Mouse (Mus musculus): ENCODE data around the gene Mast4. TPM values are rescaled to one million over a fixed set of nuclear protein-coding genes. Genes with fewer than 3 reads are reported as not detected.

Gene Mast4
- total and polyA plus RNA-seq, 3 experiments: 0.99 to 7.4 (median 6.1) TPM

DNA sequence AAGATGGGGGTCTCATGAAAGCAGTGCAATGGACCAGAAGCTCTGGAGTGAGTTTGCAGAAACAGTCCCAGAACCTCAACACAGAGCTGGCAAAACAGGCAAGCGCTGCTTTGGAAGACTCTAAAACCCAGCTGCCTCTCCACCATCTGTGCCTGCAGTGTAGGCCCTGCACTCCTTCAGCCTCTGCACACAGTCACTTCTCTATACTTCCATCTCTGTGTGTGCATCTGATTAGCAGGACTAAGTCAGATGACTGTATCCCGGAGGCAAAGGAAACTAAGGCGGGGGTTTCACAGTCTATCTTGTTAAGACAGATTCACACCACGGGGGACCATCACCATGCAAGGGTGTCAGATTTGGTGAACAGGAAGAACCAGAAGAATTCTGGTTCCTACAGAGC, 6.7 kb upstream of the Mast4 start:
- Histone ChIP-seq H3K27me3 (replicated peaks) (no peaks in the 10 kb centered on the region), H3K4me1 (ENCODE audit: control insufficient read depth in 1 of 2, insufficient read depth in 2 of 2) (peaks cover 0 to 3% of the 10 kb centered on the region in 2 experiments; a peak in 1 of 4 replicates), H3K4me3 (replicated peaks in 1 of 3; ENCODE audit: low read depth in 2 of 3, low read length in 2 of 3, poor library complexity in 1 of 3) (no peak overlapping the region), H3K27ac (ENCODE audit: insufficient read depth, low read depth) (no peak overlapping the region), H3K9ac (ENCODE audit: insufficient read depth, low read depth) (no peak overlapping the region), H3K9me3 (replicated peaks; ENCODE audit: low read length) (no peaks in the 10 kb centered on the region), H3K79me2 (replicated peaks; ENCODE audit: control insufficient read depth, extremely low read depth, insufficient read depth, poor library complexity, severe bottlenecking) (no peaks in the 10 kb centered on the region), H3K36me3 (replicated peaks in 1 of 2; ENCODE audit: control insufficient read depth in 1 of 2, insufficient read depth in 1 of 2, low read length in 1 of 2) (peaks cover 0 to 5% of the 10 kb centered on the region in 2 experiments), H3K4me2 (ENCODE audit: insufficient read depth, low read depth, poor library complexity, severe bottlenecking) (no peak overlapping the region)
- no peak for TF ChIP-seq CHD1 (IDR thresholded peaks at IDR 0.05; ENCODE audit: low read depth, low read length)
- no peak for TF ChIP-seq USF1 (IDR thresholded peaks at IDR 0.05; ENCODE audit: low read depth, low read length)
- TF ChIP-seq SIN3A (IDR thresholded peaks at IDR 0.05; ENCODE audit: low read length): no peak
- TF ChIP-seq RCOR1 (conservative IDR thresholded peaks at IDR 0.05; ENCODE audit: low read depth, low read length): no peak
- TF ChIP-seq ETS1 (conservative IDR thresholded peaks at IDR 0.05; ENCODE audit: low read depth, low read length): no peak
- TF ChIP-seq USF2 (conservative IDR thresholded peaks at IDR 0.05; ENCODE audit: low read depth, low read length): no peak
- no peak for TF ChIP-seq JUND (conservative IDR thresholded peaks at IDR 0.05; ENCODE audit: low read depth, low read length)
- no peak for TF ChIP-seq MYC (IDR thresholded peaks at IDR 0.05; ENCODE audit: low read depth, low read length)
- dilution Hi-C loops (cut with MboI; ENCODE audit: extremely low pct_ligation_motif_present, extremely low pct_unique_long_range_greater_than_20kb, low sequenced_read_pairs): no loop called here
- in situ Hi-C loops (cut with MboI; ENCODE audit: low pct_ligation_motif_present, low pct_unique_long_range_greater_than_20kb, low sequenced_read_pairs): no loop called here
- no peak for DNase-seq (ENCODE audit: extremely low read depth)

- no peak overlapping the region for H3K4me3 ChIP-seq (replicated peaks in 1 of 3; ENCODE audit: low read depth in 2 of 3, low read length in 2 of 3, poor library complexity in 1 of 3)
- no peak overlapping the region for H3K4me2 ChIP-seq (ENCODE audit: insufficient read depth, low read depth, poor library complexity, severe bottlenecking)
- H3K27ac ChIP-seq (ENCODE audit: insufficient read depth, low read depth): no peak overlapping the region
- in situ Hi-C loops (cut with MboI; ENCODE audit: low pct_ligation_motif_present, low pct_unique_long_range_greater_than_20kb, low sequenced_read_pairs): no loop called here
- peaks cover 13% of the 10 kb centered on the region for H3K9me3 ChIP-seq (replicated peaks; ENCODE audit: low read length)
- H3K36me3 ChIP-seq (replicated peaks in 1 of 2; ENCODE audit: control insufficient read depth in 1 of 2, insufficient read depth in 1 of 2, low read length in 1 of 2): peaks cover 0 to 15% of the 10 kb centered on the region in 2 experiments
- no peaks in the 10 kb centered on the region for H3K79me2 ChIP-seq (replicated peaks; ENCODE audit: control insufficient read depth, extremely low read depth, insufficient read depth, poor library complexity, severe bottlenecking)
- no peak overlapping the region for H3K9ac ChIP-seq (ENCODE audit: insufficient read depth, low read depth)
- H3K4me1 ChIP-seq (ENCODE audit: control insufficient read depth in 1 of 2, insufficient read depth in 2 of 2): peaks cover 0 to 5% of the 10 kb centered on the region in 2 experiments; a peak in 1 of 4 replicates
- no peak for DNase-seq (ENCODE audit: extremely low read depth)
- H3K27me3 ChIP-seq (replicated peaks): no peaks in the 10 kb centered on the region
- TF ChIP-seq IRF4 (IDR thresholded peaks at IDR 0.05; ENCODE audit: low read depth, low read length): no peak
- no peak for TF ChIP-seq ZMIZ1 (IDR thresholded peaks at IDR 0.05; ENCODE audit: low read depth, low read length)
- TF ChIP-seq NRF1 (IDR thresholded peaks at IDR 0.05; ENCODE audit: low read depth, low read length): no peak
- TF ChIP-seq SIN3A (IDR thresholded peaks at IDR 0.05; ENCODE audit: low read length): no peak
- no peak for TF ChIP-seq JUN (IDR thresholded peaks at IDR 0.05; ENCODE audit: insufficient read depth, low read depth, low read length)
- TF ChIP-seq UBTF (IDR thresholded peaks at IDR 0.05; ENCODE audit: low read depth, low read length): no peak
- TF ChIP-seq JUND (conservative IDR thresholded peaks at IDR 0.05; ENCODE audit: low read depth, low read length): no peak
- TF ChIP-seq CTCF (conservative IDR thresholded peaks at IDR 0.05 in 1 of 2, IDR thresholded peaks at IDR 0.05 in 1 of 2; ENCODE audit: low read depth in 2 of 2, low read length in 2 of 2): no peak
- no peak for TF ChIP-seq TCF12 (IDR thresholded peaks at IDR 0.05; ENCODE audit: low read depth, low read length)
- no peak for TF ChIP-seq MYC (IDR thresholded peaks at IDR 0.05; ENCODE audit: low read depth, low read length)
- no peak for TF ChIP-seq MEF2A (IDR thresholded peaks at IDR 0.05; ENCODE audit: borderline replicate concordance, low read depth, low read length)
- TF ChIP-seq ETS1 (conservative IDR thresholded peaks at IDR 0.05; ENCODE audit: low read depth, low read length): no peak
- TF ChIP-seq MAFK (IDR thresholded peaks at IDR 0.05; ENCODE audit: insufficient replicate concordance, low read length): no peak
- no peak for TF ChIP-seq HCFC1 (IDR thresholded peaks at IDR 0.05; ENCODE audit: low read depth, low read length)
- no peak for TF ChIP-seq RAD21 (IDR thresholded peaks at IDR 0.05; ENCODE audit: low read depth, low read length)
- TF ChIP-seq KAT2A (IDR thresholded peaks at IDR 0.05; ENCODE audit: insufficient replicate concordance, low read length): no peak
- TF ChIP-seq SMC3 (IDR thresholded peaks at IDR 0.05; ENCODE audit: low read depth, low read length): no peak
- TF ChIP-seq CHD2 (IDR thresholded peaks at IDR 0.05; ENCODE audit: low read length): no peak
- dilution Hi-C loops (cut with MboI; ENCODE audit: extremely low pct_ligation_motif_present, extremely low pct_unique_long_range_greater_than_20kb, low sequenced_read_pairs): no loop called here
Measured at GRCm38 (mm10) chr13:103338616-103339015, 4.3 kb upstream of the Mast4 start.

All from CH12.LX (cell line).